Mouse (Mus musculus): Measurements from ENCODE around the gene Rpusd3.

The Rpusd3 gene

GRCm38 (mm10) chr6:113385160-113385714, 33.9 kb downstream of the Rpusd3 start:
- no peak for DNase-seq (ENCODE audit: low spot score in 2 of 2)

- peak; percentile 62 to 75 for DNase-seq (ENCODE audit: low spot score in 2 of 2)
Measured at GRCm38 (mm10) chr6:113384351-113384927, 34.7 kb downstream of the Rpusd3 start.

GRCm38 (mm10) chr6:113380480-113380879, 38.7 kb downstream of the Rpusd3 start:
- no peak for DNase-seq (ENCODE audit: low spot score in 2 of 2)

- no peak for DNase-seq (ENCODE audit: low spot score in 2 of 2)
Measured at GRCm38 (mm10) chr6:113379246-113379645, 39.9 kb downstream of the Rpusd3 start.

- DNase-seq (ENCODE audit: low spot score in 2 of 2): peak; percentile 94
Measured at GRCm38 (mm10) chr6:113377496-113378385, 41.4 kb downstream of the Rpusd3 start, which contains the start of the genes Tada3 and Arpc4. TSS of gene Tada3 (minus strand) at chr6:113377883. TSS of gene Arpc4 (plus strand) at chr6:113378115.

- no peak for DNase-seq (ENCODE audit: low spot score in 2 of 2)
Measured at GRCm38 (mm10) chr6:113377172-113377495, 42.0 kb downstream of the Rpusd3 start.

GRCm38 (mm10) chr6:113373491-113373890, 45.6 kb downstream of the Rpusd3 start:
- DNase-seq (ENCODE audit: low spot score in 2 of 2): no peak

GRCm38 (mm10) chr6:113370194-113370929, 48.8 kb downstream of the Rpusd3 start:
- DNase-seq (ENCODE audit: low spot score in 2 of 2): no peak

- no peak for DNase-seq (ENCODE audit: low spot score in 2 of 2)
Measured at GRCm38 (mm10) chr6:113368577-113368976, 50.6 kb downstream of the Rpusd3 start.

- no peak for DNase-seq (ENCODE audit: low spot score in 2 of 2)
Measured at GRCm38 (mm10) chr6:113368124-113368523, 51.0 kb downstream of the Rpusd3 start.

- DNase-seq (ENCODE audit: low spot score in 2 of 2): no peak
Measured at GRCm38 (mm10) chr6:113367574-113367973, 51.6 kb downstream of the Rpusd3 start.

GRCm38 (mm10) chr6:113366639-113367038, 52.5 kb downstream of the Rpusd3 start:
- DNase-seq (ENCODE audit: low spot score in 2 of 2): no peak

Data from right cerebral cortex, postnatal 10 days (tissue).